Mouse (Mus musculus): Measurements from ENCODE around the gene Adgra1. TPM values are rescaled to one million over a fixed set of nuclear protein-coding genes. Genes with fewer than 3 reads are reported as not detected.

Adgra1 gene
- polyA plus RNA-seq, 1 experiment = not detected

- Histone ChIP-seq H3K4me3 (replicated peaks) (peak overlapping the region; percentile 42), H3K27me3 (replicated peaks) (peaks cover 89% of the 10 kb centered on the region)
- TF ChIP-seq FLI1 (IDR thresholded peaks at IDR 0.05; ENCODE audit: low read length) (no peak), GATA1 (IDR thresholded peaks at IDR 0.05; ENCODE audit: borderline replicate concordance, low read length) (no peak)
Measured at GRCm38 (mm10) chr7:139915646-139916257, 81.8 kb downstream of the Adgra1 start.

GRCm38 (mm10) chr7:139916345-139916744 is 82.4 kb downstream of the Adgra1 start:
- Histone ChIP-seq H3K27me3 (replicated peaks) (peaks cover 89% of the 10 kb centered on the region), H3K9me3 (no peaks in the 10 kb centered on the region), H3K4me3 (replicated peaks) (no peak overlapping the region), H3K4me1 (peaks cover 14% of the 10 kb centered on the region), H3K36me3 (replicated peaks; ENCODE audit: low read length) (no peaks in the 10 kb centered on the region)
- TF ChIP-seq GATA1 (IDR thresholded peaks at IDR 0.05; ENCODE audit: borderline replicate concordance, low read length) (no peak), FLI1 (IDR thresholded peaks at IDR 0.05; ENCODE audit: low read length) (no peak)

More at GRCm38 (mm10) chr7:139915646-139916257, 81.8 kb downstream of the Adgra1 start:
- Histone ChIP-seq H3K9me3 (no peaks in the 10 kb centered on the region), H3K4me1 (peaks cover 14% of the 10 kb centered on the region), H3K36me3 (replicated peaks; ENCODE audit: low read length) (no peaks in the 10 kb centered on the region)

GRCm38 (mm10) chr7:139918262-139918661 is 84.3 kb downstream of the Adgra1 start:
- Histone ChIP-seq H3K27me3 (replicated peaks) (peaks cover 84% of the 10 kb centered on the region), H3K9me3 (no peaks in the 10 kb centered on the region), H3K4me1 (peaks cover 19% of the 10 kb centered on the region), H3K4me3 (replicated peaks) (no peak overlapping the region), H3K36me3 (replicated peaks; ENCODE audit: low read length) (no peaks in the 10 kb centered on the region)
- no peak for TF ChIP-seq GATA1 (IDR thresholded peaks at IDR 0.05; ENCODE audit: borderline replicate concordance, low read length)
- TF ChIP-seq FLI1 (IDR thresholded peaks at IDR 0.05; ENCODE audit: low read length) = no peak

Other genes starting within 250 kb of the Adgra1 start
- gene Cfap46, start 150.4 kb upstream of the Adgra1 start, polyA plus RNA-seq (2012; ENCODE audit: insufficient read depth, low replicate concordance) = not detected in 2 replicates
- gene Kndc1, start 60.5 kb downstream of the Adgra1 start, polyA plus RNA-seq (2012; ENCODE audit: insufficient read depth, low replicate concordance) = not detected in 2 replicates
- not detected in 2 replicates for gene Utf1, start 109.6 kb downstream of the Adgra1 start, polyA plus RNA-seq (2012; ENCODE audit: insufficient read depth, low replicate concordance)
- 0.31 TPM in 1 of 2 replicates, not detected in the other for gene 6430531B16Rik, start 144.6 kb downstream of the Adgra1 start, polyA plus RNA-seq (2012; ENCODE audit: insufficient read depth, low replicate concordance)
- 7.8 and 22.3 TPM in 2 replicates for gene Adam8, start 158.4 kb downstream of the Adgra1 start, polyA plus RNA-seq (2012; ENCODE audit: insufficient read depth, low replicate concordance)
- gene Zfp511, start 202.2 kb downstream of the Adgra1 start, polyA plus RNA-seq (2012; ENCODE audit: insufficient read depth, low replicate concordance) = 13.1 and 14.7 TPM in 2 replicates
- 0.54 and 3.8 TPM in 2 replicates for gene Tubgcp2, start 202.5 kb downstream of the Adgra1 start, polyA plus RNA-seq (2012; ENCODE audit: insufficient read depth, low replicate concordance)
- gene Msx3, start 214.9 kb downstream of the Adgra1 start, polyA plus RNA-seq (2012; ENCODE audit: insufficient read depth, low replicate concordance) = not detected in 2 replicates
- gene Caly, start 248.4 kb downstream of the Adgra1 start, polyA plus RNA-seq (2012; ENCODE audit: insufficient read depth, low replicate concordance) = 0.22 and 5.4 TPM in 2 replicates

Measured in megakaryocyte, embryonic 14.5 days (primary cell).